Mouse (Mus musculus) stomach, postnatal 0 days (tissue): ENCODE measurements at regions not wholly inside any gene's neighbourhood (a gene's known extent, or its start where the extent isn't known, plus 50 kb on each side); places are given as distances from the start of the nearest gene placed in this dataset.

ENCODE experiments used
- CTCF ChIP-seq: IDR thresholded peaks from 2 replicates; pipeline ENCODE4 v1.5.1; 2016; ENCODE audit warnings: antibody characterized with exemption, low read depth, mild to moderate bottlenecking, moderate library complexity
- EP300 ChIP-seq: optimal IDR thresholded peaks from 2 replicates; pipeline ENCODE3; 2016; ENCODE audit warnings: antibody characterized with exemption

GRCm38 (mm10) chr11:89901241-89901740 lies 101.4 kb downstream of the Pctp start:
- TF ChIP-seq CTCF (no peak), EP300 (no peak)
